Mouse (Mus musculus): ENCODE data around the gene Gimap4. TPM values are rescaled to one million over a fixed set of nuclear protein-coding genes. Genes with fewer than 3 reads are reported as not detected.
"Not testable (repeated sequence)": the region's sequence is repeated elsewhere in the genome, so short reads cannot be mapped to it uniquely, and the experiment has no call there.

Gene Gimap4
- polyA plus RNA-seq, 1 experiment from 2014 or later: 22.2 TPM

DNA sequence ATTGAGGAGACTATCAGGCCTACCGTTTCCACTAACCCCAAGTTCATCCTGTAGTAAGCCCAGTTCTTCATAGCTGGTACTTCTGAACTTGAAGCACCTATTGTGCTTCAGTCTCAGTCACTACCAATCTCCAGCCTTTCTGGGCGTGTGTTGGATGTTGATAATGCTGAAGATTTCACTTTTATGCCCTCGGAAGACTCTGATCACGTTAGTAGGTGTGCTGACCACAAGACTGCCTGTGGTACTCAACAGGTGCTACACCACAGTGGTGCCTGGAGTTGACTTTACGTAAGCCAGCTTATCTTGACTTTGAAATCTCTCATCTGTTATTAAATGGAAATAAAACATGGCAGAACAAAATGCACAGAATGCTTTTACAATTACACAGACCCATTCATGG, 3.9 kb upstream of the Gimap4 start:
- no peaks in the 10 kb centered on the region for H3K27me3 ChIP-seq (ENCODE audit: control insufficient read depth, insufficient read depth, low read length)
- no peaks in the 10 kb centered on the region for H3K36me3 ChIP-seq (ENCODE audit: control insufficient read depth, insufficient read depth, low read length)
- ATAC-seq (ENCODE audit: insufficient read depth, low FRiP score): no peak
- no peaks in the 10 kb centered on the region; the same call in 1 of the 2 replicates for H3K4me1 ChIP-seq (ENCODE audit: control insufficient read depth, insufficient read depth, low read length)
- no peak overlapping the region for H3K4me2 ChIP-seq (ENCODE audit: low read depth, low read length)
- no peak overlapping the region for H3K9ac ChIP-seq (ENCODE audit: low read length)
- 76% methylated on average over 5 of the region's 5 CpGs for WGBS
- H3K27ac ChIP-seq (ENCODE audit: low read length): no peak overlapping the region
- no peak overlapping the region for H3K4me3 ChIP-seq (replicated peaks; ENCODE audit: low read length)
- H3K9me3 ChIP-seq (replicated peaks; ENCODE audit: control insufficient read depth, low read length): no peaks in the 10 kb centered on the region

DNA sequence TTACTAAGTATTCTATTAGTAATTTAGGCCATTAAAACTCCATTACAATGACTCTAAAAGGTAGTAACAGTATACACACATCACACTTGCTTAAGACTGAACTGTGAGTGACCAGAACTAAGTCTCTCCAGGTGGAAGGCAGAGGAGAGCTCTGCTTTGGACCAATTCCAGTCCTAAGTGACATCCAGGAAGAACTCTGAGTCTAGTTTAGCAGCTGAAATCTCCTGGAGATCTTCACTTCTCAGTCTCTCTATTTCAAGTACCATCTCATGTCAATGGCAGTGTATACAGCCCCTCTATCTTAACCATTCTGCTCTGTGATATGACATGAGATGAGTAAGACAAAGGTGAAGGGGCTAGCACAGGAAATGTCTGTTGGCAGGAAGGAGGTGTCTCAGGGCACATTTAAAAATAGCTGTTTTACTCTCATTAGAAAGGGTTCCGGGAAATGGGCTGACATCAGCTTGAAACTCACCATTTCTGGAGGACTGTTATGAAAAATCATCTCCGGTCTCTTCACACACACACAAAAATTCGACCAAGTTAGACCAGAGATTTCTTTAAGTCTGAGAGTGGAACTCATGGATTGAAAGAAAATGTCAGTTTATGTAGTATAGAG, 2.8 kb upstream of the Gimap4 start:
- H3K27ac ChIP-seq (ENCODE audit: low read length): no peak overlapping the region
- no peaks in the 10 kb centered on the region for H3K36me3 ChIP-seq (ENCODE audit: control insufficient read depth, insufficient read depth, low read length)
- no peaks in the 10 kb centered on the region for H3K9me3 ChIP-seq (replicated peaks; ENCODE audit: control insufficient read depth, low read length)
- H3K27me3 ChIP-seq (ENCODE audit: control insufficient read depth, insufficient read depth, low read length): no peaks in the 10 kb centered on the region
- no peak overlapping the region for H3K9ac ChIP-seq (ENCODE audit: low read length)
- no peak overlapping the region for H3K4me2 ChIP-seq (ENCODE audit: low read depth, low read length)
- H3K4me3 ChIP-seq (replicated peaks; ENCODE audit: low read length): no peak overlapping the region
- no peaks in the 10 kb centered on the region for H3K4me1 ChIP-seq (ENCODE audit: control insufficient read depth, insufficient read depth, low read length)
- 72% methylated on average over 3 of the region's 3 CpGs for WGBS
- ATAC-seq (ENCODE audit: insufficient read depth, low FRiP score): no peak

GRCm38 (mm10) chr6:48682271-48682670, 2.1 kb upstream of the Gimap4 start:
- H3K27ac ChIP-seq (ENCODE audit: low read length): 0 out of 2 replicates have a peak overlapping the region, but pooled peaks have one; percentile 10

GRCm38 (mm10) chr6:48683263-48683821, 1.0 kb upstream of the Gimap4 start:
- not testable (repeated sequence) for H3K36me3 ChIP-seq (ENCODE audit: control insufficient read depth, insufficient read depth, low read length); H3K9me3 ChIP-seq (replicated peaks; ENCODE audit: control insufficient read depth, low read length); H3K4me3 ChIP-seq (replicated peaks; ENCODE audit: low read length); H3K4me2 ChIP-seq (ENCODE audit: low read depth, low read length); ATAC-seq (ENCODE audit: insufficient read depth, low FRiP score); H3K9ac ChIP-seq (ENCODE audit: low read length); H3K4me1 ChIP-seq (ENCODE audit: control insufficient read depth, insufficient read depth, low read length); H3K27ac ChIP-seq (ENCODE audit: low read length); H3K27me3 ChIP-seq (ENCODE audit: control insufficient read depth, insufficient read depth, low read length)
- 91% methylated on average over 3 of the region's 4 CpGs for WGBS

More at GRCm38 (mm10) chr6:48682271-48682670, 2.1 kb upstream of the Gimap4 start:
- 69% methylated on average over 4 of the region's 4 CpGs for WGBS
- no peaks in the 10 kb centered on the region for H3K4me1 ChIP-seq (ENCODE audit: control insufficient read depth, insufficient read depth, low read length)
- no peaks in the 10 kb centered on the region for H3K36me3 ChIP-seq (ENCODE audit: control insufficient read depth, insufficient read depth, low read length)
- no peak overlapping the region for H3K4me2 ChIP-seq (ENCODE audit: low read depth, low read length)
- H3K4me3 ChIP-seq (replicated peaks; ENCODE audit: low read length): no peak overlapping the region
- H3K9ac ChIP-seq (ENCODE audit: low read length): no peak overlapping the region
- H3K27me3 ChIP-seq (ENCODE audit: control insufficient read depth, insufficient read depth, low read length): no peaks in the 10 kb centered on the region
- ATAC-seq (ENCODE audit: insufficient read depth, low FRiP score): no peak
- H3K9me3 ChIP-seq (replicated peaks; ENCODE audit: control insufficient read depth, low read length): no peaks in the 10 kb centered on the region

DNA sequence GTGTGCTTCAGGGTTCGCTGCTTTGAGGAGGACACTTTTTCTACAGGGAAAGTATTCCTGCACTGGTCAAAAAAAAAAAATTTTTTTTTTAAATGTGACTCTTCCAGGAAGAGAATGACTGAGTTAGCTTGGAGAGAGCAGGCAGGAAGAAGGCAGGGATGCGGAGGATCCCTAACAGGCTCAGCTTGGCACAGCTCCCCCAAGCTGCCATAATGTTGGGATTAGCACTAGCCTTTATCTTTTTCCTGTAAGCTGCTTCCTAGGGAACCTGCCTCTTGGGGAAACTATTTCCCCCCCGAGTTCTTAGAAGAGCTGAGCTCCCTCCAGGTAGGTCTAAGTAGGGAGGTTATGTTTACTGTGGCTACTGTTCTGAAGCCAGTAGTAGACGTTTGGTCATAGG, 457 bp downstream of the Gimap4 start:
- H3K9me3 ChIP-seq (replicated peaks; ENCODE audit: control insufficient read depth, low read length): no peaks in the 10 kb centered on the region
- no peak overlapping the region for H3K4me3 ChIP-seq (replicated peaks; ENCODE audit: low read length)
- H3K4me1 ChIP-seq (ENCODE audit: control insufficient read depth, insufficient read depth, low read length): no peaks in the 10 kb centered on the region
- H3K9ac ChIP-seq (ENCODE audit: low read length): no peak overlapping the region
- 50% methylated on average over 4 of the region's 4 CpGs for WGBS
- H3K4me2 ChIP-seq (ENCODE audit: low read depth, low read length): no peak overlapping the region
- H3K27ac ChIP-seq (ENCODE audit: low read length): no peak overlapping the region
- no peaks in the 10 kb centered on the region for H3K27me3 ChIP-seq (ENCODE audit: control insufficient read depth, insufficient read depth, low read length)
- H3K36me3 ChIP-seq (ENCODE audit: control insufficient read depth, insufficient read depth, low read length): no peaks in the 10 kb centered on the region
- ATAC-seq (ENCODE audit: insufficient read depth, low FRiP score): no peak

GRCm38 (mm10) chr6:48685251-48685650, 902 bp downstream of the Gimap4 start:
- 84% methylated on average over 2 of the region's 2 CpGs for WGBS
- no peak overlapping the region for H3K4me2 ChIP-seq (ENCODE audit: low read depth, low read length)
- H3K36me3 ChIP-seq (ENCODE audit: control insufficient read depth, insufficient read depth, low read length): no peaks in the 10 kb centered on the region
- no peak overlapping the region for H3K9ac ChIP-seq (ENCODE audit: low read length)
- no peaks in the 10 kb centered on the region for H3K27me3 ChIP-seq (ENCODE audit: control insufficient read depth, insufficient read depth, low read length)
- H3K4me1 ChIP-seq (ENCODE audit: control insufficient read depth, insufficient read depth, low read length): no peaks in the 10 kb centered on the region
- no peak for ATAC-seq (ENCODE audit: insufficient read depth, low FRiP score)
- H3K4me3 ChIP-seq (replicated peaks; ENCODE audit: low read length): no peak overlapping the region
- H3K27ac ChIP-seq (ENCODE audit: low read length): no peak overlapping the region
- no peaks in the 10 kb centered on the region for H3K9me3 ChIP-seq (replicated peaks; ENCODE audit: control insufficient read depth, low read length)

GRCm38 (mm10) chr6:48685694-48686665, 1.6 kb downstream of the Gimap4 start:
- Histone ChIP-seq H3K27ac (ENCODE audit: low read length) (no peak overlapping the region), H3K4me2 (ENCODE audit: low read depth, low read length) (peak overlapping the region; percentile 19; the same call in 1 of the 2 replicates), H3K4me1 (ENCODE audit: control insufficient read depth, insufficient read depth, low read length) (no peaks in the 10 kb centered on the region), H3K4me3 (replicated peaks; ENCODE audit: low read length) (no peak overlapping the region), H3K9ac (ENCODE audit: low read length) (no peak overlapping the region), H3K36me3 (ENCODE audit: control insufficient read depth, insufficient read depth, low read length) (no peaks in the 10 kb centered on the region), H3K27me3 (ENCODE audit: control insufficient read depth, insufficient read depth, low read length) (no peaks in the 10 kb centered on the region), H3K9me3 (replicated peaks; ENCODE audit: control insufficient read depth, low read length) (no peaks in the 10 kb centered on the region)
- 79% methylated on average over 7 of the region's 7 CpGs for WGBS
- ATAC-seq (ENCODE audit: insufficient read depth, low FRiP score): no peak

DNA sequence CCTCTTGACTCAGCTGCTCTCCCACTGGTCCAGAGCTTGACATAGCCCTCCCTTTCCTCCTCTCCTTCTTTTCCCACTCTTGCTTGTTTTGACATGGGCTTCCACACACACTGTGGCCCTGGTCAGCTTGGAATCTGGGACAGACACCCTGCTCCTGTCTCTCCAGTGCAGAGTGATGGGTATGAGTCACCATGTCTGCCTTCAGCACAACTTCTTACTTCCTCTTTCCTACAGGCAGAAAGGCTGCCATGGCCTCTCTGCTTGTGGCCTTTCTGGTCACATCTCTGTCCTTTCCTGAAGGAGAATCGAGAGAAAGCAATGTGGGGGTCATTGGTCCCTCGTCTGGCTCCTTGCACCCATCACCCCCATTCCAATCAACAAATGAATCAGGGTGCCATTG, 2.7 kb downstream of the Gimap4 start:
- H3K9me3 ChIP-seq (replicated peaks; ENCODE audit: control insufficient read depth, low read length): no peaks in the 10 kb centered on the region
- no peak for ATAC-seq (ENCODE audit: insufficient read depth, low FRiP score)
- 66% methylated on average over 2 of the region's 2 CpGs for WGBS

DNA sequence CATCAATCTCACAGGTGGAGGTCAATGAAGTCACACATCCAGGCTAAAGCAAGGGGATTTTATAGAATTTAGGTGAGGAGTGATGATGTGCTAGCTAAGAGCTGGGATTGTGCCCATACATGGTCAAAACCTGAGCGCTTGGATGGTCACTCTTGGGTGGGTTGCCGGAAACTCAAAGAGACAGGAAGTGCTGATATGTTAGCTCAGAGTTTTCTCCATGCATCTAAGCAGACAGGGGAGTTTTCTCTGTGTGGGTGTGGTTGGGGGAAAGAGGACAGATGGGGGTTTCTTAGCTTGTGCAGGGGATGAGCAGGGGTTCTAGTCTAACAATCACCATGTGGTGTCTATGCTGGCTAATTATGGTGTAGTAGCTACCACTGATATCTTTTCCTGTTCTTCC, 5.0 kb downstream of the Gimap4 start:
- 85% methylated on average over 2 of the region's 2 CpGs for WGBS
- Histone ChIP-seq H3K27me3 (ENCODE audit: control insufficient read depth, insufficient read depth, low read length) (no peaks in the 10 kb centered on the region), H3K36me3 (ENCODE audit: control insufficient read depth, insufficient read depth, low read length) (no peaks in the 10 kb centered on the region), H3K4me2 (ENCODE audit: low read depth, low read length) (no peak overlapping the region), H3K27ac (ENCODE audit: low read length) (no peak overlapping the region), H3K4me3 (replicated peaks; ENCODE audit: low read length) (no peak overlapping the region), H3K9me3 (replicated peaks; ENCODE audit: control insufficient read depth, low read length) (no peaks in the 10 kb centered on the region), H3K4me1 (ENCODE audit: control insufficient read depth, insufficient read depth, low read length) (no peaks in the 10 kb centered on the region), H3K9ac (ENCODE audit: low read length) (no peak overlapping the region)
- ATAC-seq (ENCODE audit: insufficient read depth, low FRiP score): no peak

More for the DNA sequence above, 2.7 kb downstream of the Gimap4 start:
- Histone ChIP-seq H3K27me3 (ENCODE audit: control insufficient read depth, insufficient read depth, low read length) (no peaks in the 10 kb centered on the region), H3K9ac (ENCODE audit: low read length) (no peak overlapping the region), H3K4me2 (ENCODE audit: low read depth, low read length) (no peak overlapping the region), H3K4me1 (ENCODE audit: control insufficient read depth, insufficient read depth, low read length) (no peaks in the 10 kb centered on the region), H3K27ac (ENCODE audit: low read length) (no peak overlapping the region), H3K4me3 (replicated peaks; ENCODE audit: low read length) (no peak overlapping the region), H3K36me3 (ENCODE audit: control insufficient read depth, insufficient read depth, low read length) (no peaks in the 10 kb centered on the region)

Measured in stomach, embryonic 16.5 days (tissue).